Mouse (Mus musculus) embryonic fibroblast, embryonic 13.5 days (primary cell): ENCODE data around the gene Med11.

Experiments used
- CTCF ChIP-seq: IDR thresholded peaks from 2 replicates; pipeline ENCODE4 v1.5.1; 2011; ENCODE audit warnings: mild to moderate bottlenecking, control low read depth, low read length, moderate library complexity, borderline replicate concordance; ENCODE audit not compliant: insufficient read depth
- POLR2A ChIP-seq: IDR thresholded peaks from 2 replicates; pipeline ENCODE4 v1.6.1; 2011; ENCODE audit warnings: low read depth, mild to moderate bottlenecking, control low read depth, low read length, moderate library complexity

DNA sequence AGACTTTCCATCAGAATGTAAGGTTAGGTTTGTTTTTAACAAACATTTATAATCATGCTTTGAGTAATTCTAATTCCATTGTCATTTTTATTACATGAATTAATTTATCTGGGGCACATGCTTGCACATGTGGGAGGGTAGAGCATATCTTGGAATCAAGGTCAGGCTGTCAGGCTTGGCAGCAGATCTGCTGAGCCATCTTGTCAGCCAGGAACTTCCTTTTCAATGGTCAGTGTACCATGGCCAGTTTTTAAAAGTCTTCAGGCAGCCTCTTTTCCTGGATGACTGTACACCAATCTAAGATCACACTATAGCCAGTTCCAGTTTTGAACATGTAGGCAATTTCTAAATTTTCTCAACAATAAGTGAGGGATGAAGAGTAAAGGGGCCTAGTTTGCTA, 21.0 kb downstream of the Med11 start:
- TF ChIP-seq POLR2A (no peak), CTCF (no peak)
